Mouse (Mus musculus): ENCODE measurements at regions not wholly inside any gene's neighbourhood (a gene's known extent, or its start where the extent isn't known, plus 50 kb on each side); places are given as distances from the start of the nearest gene placed in this dataset.
A peak's percentile ranks its signal among the peaks of the same experiment; 100 is the strongest.

DNA sequence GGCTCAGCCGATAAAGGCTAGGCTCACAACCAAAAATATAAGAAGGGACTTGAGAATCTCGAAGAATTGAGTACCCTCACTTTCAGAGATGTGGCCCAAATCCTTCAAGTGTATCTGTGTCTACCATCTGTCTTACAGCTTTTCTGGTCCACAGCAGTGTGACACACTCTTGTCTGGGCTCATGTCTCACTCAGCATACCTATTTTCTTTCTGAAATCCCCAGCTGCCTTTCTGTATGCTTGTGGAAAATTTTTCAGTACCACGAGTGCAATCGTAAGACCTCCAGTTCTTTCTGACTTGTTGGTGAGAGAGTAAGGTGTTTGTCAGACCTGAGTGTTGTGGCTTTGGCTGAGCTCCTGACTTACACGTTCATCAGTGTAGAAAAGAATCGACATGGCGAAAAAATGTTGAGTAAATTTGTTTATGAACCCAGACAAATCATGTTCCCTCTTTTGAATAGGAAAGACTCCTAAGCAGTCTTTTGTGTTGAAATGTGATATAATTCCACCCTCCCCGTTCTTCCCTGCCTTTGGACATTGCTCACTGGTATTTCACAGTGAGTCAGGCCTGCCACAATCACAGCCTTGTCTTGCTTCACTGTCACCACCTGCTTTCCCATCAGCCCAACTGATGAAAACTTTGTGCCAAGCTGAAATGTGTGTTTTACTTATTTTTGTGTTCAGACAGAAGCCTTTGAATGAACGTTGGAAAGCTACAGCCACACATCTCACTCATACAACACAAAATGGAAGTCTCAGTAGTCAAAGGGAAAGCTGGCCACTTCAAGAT lies 125.3 kb upstream of the Bank1 start:
- 84% methylated on average over 9 of the region's 9 CpGs for WGBS
- Histone ChIP-seq H3K4me2 (replicated peaks; ENCODE audit: low read depth, low read length) (no peak overlapping the region), H3K9ac (replicated peaks; ENCODE audit: low read length) (no peak overlapping the region), H3K4me3 (ENCODE audit: low read length) (no peak overlapping the region), H3K36me3 (ENCODE audit: insufficient read depth, low read length) (no peaks in the 10 kb centered on the region), H3K4me1 (ENCODE audit: insufficient read depth, low read length) (no peaks in the 10 kb centered on the region), H3K9me3 (ENCODE audit: low read length) (no peaks in the 10 kb centered on the region), H3K27me3 (ENCODE audit: insufficient read depth, low read length) (no peaks in the 10 kb centered on the region), H3K27ac (ENCODE audit: low read length) (no peak overlapping the region)
- ATAC-seq (ENCODE audit: low FRiP score, low TSS enrichment), result no peak

- Histone ChIP-seq H3K9me3 (ENCODE audit: low read length) (no peaks in the 10 kb centered on the region), H3K4me2 (replicated peaks; ENCODE audit: low read depth, low read length) (no peak overlapping the region), H3K36me3 (ENCODE audit: insufficient read depth, low read length) (no peaks in the 10 kb centered on the region), H3K27ac (ENCODE audit: low read length) (no peak overlapping the region), H3K4me3 (ENCODE audit: low read length) (no peak overlapping the region), H3K9ac (replicated peaks; ENCODE audit: low read length) (no peak overlapping the region), H3K4me1 (ENCODE audit: insufficient read depth, low read length) (no peaks in the 10 kb centered on the region), H3K27me3 (ENCODE audit: insufficient read depth, low read length) (no peaks in the 10 kb centered on the region)
- no peak for ATAC-seq (ENCODE audit: low FRiP score, low TSS enrichment)
- WGBS, result 97% methylated on average over 2 of the region's 2 CpGs
Observed at GRCm38 (mm10) chr3:136450361-136450895, 124.6 kb upstream of the Bank1 start.

- Histone ChIP-seq H3K4me1 (ENCODE audit: insufficient read depth, low read length) (no peaks in the 10 kb centered on the region), H3K9me3 (ENCODE audit: low read length) (no peaks in the 10 kb centered on the region), H3K4me3 (ENCODE audit: low read length) (no peak overlapping the region), H3K36me3 (ENCODE audit: insufficient read depth, low read length) (no peaks in the 10 kb centered on the region), H3K27me3 (ENCODE audit: insufficient read depth, low read length) (no peaks in the 10 kb centered on the region), H3K9ac (replicated peaks; ENCODE audit: low read length) (no peak overlapping the region), H3K27ac (ENCODE audit: low read length) (no peak overlapping the region), H3K4me2 (replicated peaks; ENCODE audit: low read depth, low read length) (no peak overlapping the region)
- 77% methylated on average over 4 of the region's 4 CpGs for WGBS
- ATAC-seq (ENCODE audit: low FRiP score, low TSS enrichment), result no peak
Observed at GRCm38 (mm10) chr3:136449364-136449763, 123.5 kb upstream of the Bank1 start.

- H3K9me3 ChIP-seq (ENCODE audit: low read length), result no peaks in the 10 kb centered on the region
- no peaks in the 10 kb centered on the region for H3K27me3 ChIP-seq (ENCODE audit: insufficient read depth, low read length)
- H3K9ac ChIP-seq (replicated peaks; ENCODE audit: low read length), result no peak overlapping the region
- no peak overlapping the region for H3K4me3 ChIP-seq (ENCODE audit: low read length)
- H3K4me2 ChIP-seq (replicated peaks; ENCODE audit: low read depth, low read length), result no peak overlapping the region
- 78% methylated on average over 2 of the region's 2 CpGs for whole genome bisulfite sequencing
- no peaks in the 10 kb centered on the region for H3K4me1 ChIP-seq (ENCODE audit: insufficient read depth, low read length)
- no peaks in the 10 kb centered on the region for H3K36me3 ChIP-seq (ENCODE audit: insufficient read depth, low read length)
- no peak for ATAC-seq (ENCODE audit: low FRiP score, low TSS enrichment)
- no peak overlapping the region for H3K27ac ChIP-seq (ENCODE audit: low read length)
Observed at GRCm38 (mm10) chr3:136444598-136444997, 118.7 kb upstream of the Bank1 start.

GRCm38 (mm10) chr3:136442099-136442498 lies 116.2 kb upstream of the Bank1 start:
- H3K4me2 ChIP-seq (replicated peaks; ENCODE audit: low read depth, low read length), result no peak overlapping the region
- H3K4me3 ChIP-seq (ENCODE audit: low read length), result no peak overlapping the region
- H3K9ac ChIP-seq (replicated peaks; ENCODE audit: low read length), result no peak overlapping the region
- H3K9me3 ChIP-seq (ENCODE audit: low read length), result no peaks in the 10 kb centered on the region
- H3K36me3 ChIP-seq (ENCODE audit: insufficient read depth, low read length), result no peaks in the 10 kb centered on the region
- ATAC-seq (ENCODE audit: low FRiP score, low TSS enrichment), result no peak
- WGBS, result 87% methylated on average over 2 of the region's 2 CpGs
- H3K27ac ChIP-seq (ENCODE audit: low read length), result no peak overlapping the region
- H3K4me1 ChIP-seq (ENCODE audit: insufficient read depth, low read length), result no peaks in the 10 kb centered on the region
- H3K27me3 ChIP-seq (ENCODE audit: insufficient read depth, low read length), result no peaks in the 10 kb centered on the region

GRCm38 (mm10) chr3:136439907-136440645 lies 114.2 kb upstream of the Bank1 start:
- H3K4me3 ChIP-seq (ENCODE audit: low read length), result no peak overlapping the region
- no peak overlapping the region for H3K4me2 ChIP-seq (replicated peaks; ENCODE audit: low read depth, low read length)
- ATAC-seq (ENCODE audit: low FRiP score, low TSS enrichment), result no peak
- H3K9me3 ChIP-seq (ENCODE audit: low read length), result no peaks in the 10 kb centered on the region
- 65% methylated on average over 7 of the region's 7 CpGs for WGBS
- no peaks in the 10 kb centered on the region for H3K36me3 ChIP-seq (ENCODE audit: insufficient read depth, low read length)
- H3K27me3 ChIP-seq (ENCODE audit: insufficient read depth, low read length), result no peaks in the 10 kb centered on the region
- no peak overlapping the region for H3K9ac ChIP-seq (replicated peaks; ENCODE audit: low read length)
- H3K27ac ChIP-seq (ENCODE audit: low read length), result no peak overlapping the region
- no peaks in the 10 kb centered on the region for H3K4me1 ChIP-seq (ENCODE audit: insufficient read depth, low read length)

DNA sequence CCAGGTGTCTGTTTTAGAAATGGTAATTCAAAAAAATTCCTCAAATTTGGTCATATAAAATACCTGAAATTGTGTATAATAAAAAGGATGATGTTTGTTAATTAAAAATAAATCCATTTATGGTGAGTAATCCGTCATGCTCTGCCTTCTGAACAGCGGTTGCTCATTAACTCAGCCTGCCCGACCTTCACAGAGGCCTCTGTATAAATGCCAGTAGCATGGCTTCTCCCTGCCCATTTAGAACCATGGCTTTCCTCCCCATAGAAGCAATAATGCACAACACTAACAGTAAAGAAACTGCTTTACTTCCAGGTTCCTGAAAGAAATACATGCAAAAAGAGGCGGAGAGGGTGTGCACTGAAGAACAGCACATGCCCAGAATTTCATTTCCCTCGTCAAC lies 113.5 kb upstream of the Bank1 start:
- WGBS, result 72% methylated on average over 5 of the region's 5 CpGs
- Histone ChIP-seq H3K9ac (replicated peaks; ENCODE audit: low read length) (no peak overlapping the region), H3K27ac (ENCODE audit: low read length) (no peak overlapping the region), H3K4me2 (replicated peaks; ENCODE audit: low read depth, low read length) (no peak overlapping the region), H3K4me3 (ENCODE audit: low read length) (no peak overlapping the region), H3K9me3 (ENCODE audit: low read length) (no peaks in the 10 kb centered on the region), H3K27me3 (ENCODE audit: insufficient read depth, low read length) (no peaks in the 10 kb centered on the region), H3K4me1 (ENCODE audit: insufficient read depth, low read length) (no peaks in the 10 kb centered on the region), H3K36me3 (ENCODE audit: insufficient read depth, low read length) (no peaks in the 10 kb centered on the region)
- ATAC-seq (ENCODE audit: low FRiP score, low TSS enrichment), result peak; percentile 78; the same call in 1 of the 2 replicates

- no peak for ATAC-seq (ENCODE audit: low FRiP score, low TSS enrichment)
- Histone ChIP-seq H3K27me3 (ENCODE audit: insufficient read depth, low read length) (no peaks in the 10 kb centered on the region), H3K4me3 (ENCODE audit: low read length) (no peak overlapping the region), H3K27ac (ENCODE audit: low read length) (no peak overlapping the region), H3K9me3 (ENCODE audit: low read length) (no peaks in the 10 kb centered on the region), H3K4me2 (replicated peaks; ENCODE audit: low read depth, low read length) (no peak overlapping the region), H3K4me1 (ENCODE audit: insufficient read depth, low read length) (no peaks in the 10 kb centered on the region), H3K36me3 (ENCODE audit: insufficient read depth, low read length) (no peaks in the 10 kb centered on the region), H3K9ac (replicated peaks; ENCODE audit: low read length) (no peak overlapping the region)
- WGBS, result 40% methylated on average over 5 of the region's 5 CpGs
Observed at GRCm38 (mm10) chr3:136434407-136434806, 108.5 kb upstream of the Bank1 start.

DNA sequence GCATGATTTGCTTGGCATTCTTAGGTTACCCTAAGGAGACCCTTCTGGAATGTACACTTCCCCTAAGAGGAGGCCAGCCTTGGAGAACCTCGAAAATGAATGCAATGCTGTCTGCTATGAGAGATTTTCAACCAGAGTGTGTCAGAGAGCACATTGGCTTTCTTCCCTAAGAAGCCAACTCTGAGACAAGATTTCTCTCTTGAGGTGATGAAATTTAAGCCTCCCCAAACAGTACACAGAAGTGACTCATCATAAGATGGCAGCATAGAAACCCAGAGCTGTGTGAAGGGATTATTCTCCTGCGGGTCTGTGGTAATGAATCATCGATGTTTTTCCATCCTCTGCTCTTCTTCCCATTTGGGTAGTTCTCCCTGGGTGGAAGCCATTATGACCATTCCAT lies 106.2 kb upstream of the Bank1 start:
- H3K9me3 ChIP-seq (ENCODE audit: low read length), result no peaks in the 10 kb centered on the region
- WGBS, result 77% methylated on average over 3 of the region's 3 CpGs
- H3K36me3 ChIP-seq (ENCODE audit: insufficient read depth, low read length), result no peaks in the 10 kb centered on the region
- no peaks in the 10 kb centered on the region; the same call in 1 of the 2 replicates for H3K4me1 ChIP-seq (ENCODE audit: insufficient read depth, low read length)
- H3K27me3 ChIP-seq (ENCODE audit: insufficient read depth, low read length), result no peaks in the 10 kb centered on the region
- H3K27ac ChIP-seq (ENCODE audit: low read length), result no peak overlapping the region
- no peak overlapping the region for H3K4me3 ChIP-seq (ENCODE audit: low read length)
- ATAC-seq (ENCODE audit: low FRiP score, low TSS enrichment), result no peak
- H3K4me2 ChIP-seq (replicated peaks; ENCODE audit: low read depth, low read length), result no peak overlapping the region
- no peak overlapping the region for H3K9ac ChIP-seq (replicated peaks; ENCODE audit: low read length)

- H3K27ac ChIP-seq (ENCODE audit: low read length), result no peak overlapping the region
- 47% methylated on average over 2 of the region's 2 CpGs for WGBS
- no peaks in the 10 kb centered on the region for H3K36me3 ChIP-seq (ENCODE audit: insufficient read depth, low read length)
- H3K4me3 ChIP-seq (ENCODE audit: low read length), result no peak overlapping the region
- H3K27me3 ChIP-seq (ENCODE audit: insufficient read depth, low read length), result no peaks in the 10 kb centered on the region
- H3K9me3 ChIP-seq (ENCODE audit: low read length), result no peaks in the 10 kb centered on the region
- peak; percentile 77 for ATAC-seq (ENCODE audit: low FRiP score, low TSS enrichment)
- no peak overlapping the region for H3K9ac ChIP-seq (replicated peaks; ENCODE audit: low read length)
- no peak overlapping the region for H3K4me2 ChIP-seq (replicated peaks; ENCODE audit: low read depth, low read length)
- no peaks in the 10 kb centered on the region; the same call in 1 of the 2 replicates for H3K4me1 ChIP-seq (ENCODE audit: insufficient read depth, low read length)
Observed at GRCm38 (mm10) chr3:136427427-136427826, 101.6 kb upstream of the Bank1 start.
